Mouse (Mus musculus) ovary, postnatal 10 days (tissue): Measurements from ENCODE around the gene Ccr1.
"Not testable (repeated sequence)": the region's sequence is repeated elsewhere in the genome, so short reads cannot be mapped to it uniquely, and the experiment has no call there.

ENCODE experiments used
- DNase-seq: peaks from one replicate; pipeline ENCODE4 v3.0.0; 2022; ENCODE audit warnings: low spot score

Ccr1 gene

DNA sequence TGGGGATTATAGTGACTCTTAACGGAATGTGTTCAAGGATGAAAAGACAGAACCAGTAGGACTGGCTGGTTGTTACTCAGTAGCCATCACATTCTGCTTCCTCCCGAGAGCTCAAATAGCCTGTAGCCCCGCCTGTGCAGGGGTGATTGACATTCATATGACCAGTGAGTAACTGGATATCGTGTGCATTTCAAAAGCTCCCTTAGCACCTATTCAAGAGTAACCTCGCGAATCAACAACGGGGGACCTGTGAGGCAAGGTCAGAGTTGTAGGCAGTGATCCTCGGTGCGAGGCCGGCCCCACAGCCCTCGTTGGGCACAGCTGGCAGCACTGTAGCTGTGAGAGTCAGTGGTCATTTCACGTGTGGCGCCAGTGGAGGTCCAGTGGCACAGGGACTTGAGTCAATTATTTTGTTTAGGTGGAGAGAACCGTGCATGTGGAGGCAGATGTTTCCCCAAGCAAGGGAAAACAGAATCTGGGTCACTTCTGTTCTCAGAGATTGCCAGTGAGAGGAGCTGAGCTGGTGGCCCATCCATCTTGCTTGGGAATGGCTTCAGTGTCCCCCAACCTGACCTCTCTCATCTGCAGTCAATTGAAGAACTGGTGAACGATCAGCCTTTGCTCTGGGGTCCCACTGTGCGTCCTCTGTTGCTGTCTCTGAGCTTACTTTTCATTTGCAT is 41.1 kb downstream of the Ccr1 start:
- DNase-seq = no peak

DNA sequence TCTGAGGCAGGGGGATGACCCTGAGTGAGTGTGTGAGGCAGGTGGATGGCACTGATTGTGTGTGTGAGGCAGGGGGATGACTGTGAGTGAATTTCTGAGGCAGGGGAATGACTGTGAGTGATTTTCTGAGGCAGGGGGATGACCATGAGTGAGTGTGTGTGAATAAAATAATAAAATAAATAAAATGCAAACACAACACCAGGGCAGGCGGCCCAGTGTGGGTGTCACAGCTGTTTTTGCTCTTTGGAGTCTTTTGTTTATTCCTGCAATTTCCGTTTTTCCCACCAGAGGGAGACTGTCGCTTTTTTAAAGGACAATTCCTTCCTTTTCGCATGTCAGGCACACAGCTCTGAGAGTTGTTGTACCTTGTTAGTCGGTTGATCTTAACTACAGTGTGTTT is 42.5 kb downstream of the Ccr1 start:
- DNase-seq = not testable (repeated sequence)

DNA sequence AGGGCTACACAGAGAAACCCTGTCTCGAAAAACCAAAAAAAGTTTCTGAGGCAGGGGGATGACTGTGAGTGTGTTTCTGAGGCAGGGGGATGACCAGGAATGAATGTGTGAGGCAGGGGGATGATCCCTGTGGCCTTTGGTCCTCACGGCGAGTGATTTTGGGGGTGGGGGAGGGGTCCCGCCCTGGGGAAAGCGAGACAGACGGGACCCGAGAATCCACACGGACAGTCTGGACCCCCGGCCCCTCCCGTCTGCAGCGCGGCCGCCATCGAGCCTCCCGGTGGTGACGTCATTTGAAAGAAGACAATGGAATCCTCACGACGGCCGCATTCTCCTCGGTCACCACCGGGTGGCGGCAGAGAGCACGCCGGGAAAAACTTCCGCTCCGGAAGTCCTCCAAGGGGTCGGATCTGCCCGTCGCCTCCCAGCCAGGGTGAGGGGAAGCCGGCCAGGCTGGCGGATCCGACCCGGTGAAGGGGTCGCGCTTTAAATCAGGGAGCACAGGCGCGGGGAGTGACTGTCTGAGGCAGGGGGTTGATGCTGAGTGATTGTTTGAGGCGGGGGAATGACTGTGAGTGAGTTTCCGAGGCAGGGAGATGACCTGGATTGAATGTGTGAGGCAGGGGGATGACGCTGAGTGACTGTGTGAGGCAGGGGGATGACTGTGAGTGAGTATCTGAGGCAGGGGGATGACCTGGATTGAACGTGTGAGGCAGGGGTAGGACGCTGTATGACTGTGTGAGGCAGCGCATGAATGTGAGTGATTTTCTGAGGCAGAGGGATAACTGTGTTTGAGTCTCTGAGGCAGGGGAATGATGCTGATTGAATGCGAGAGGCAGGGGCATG is 43.2 kb downstream of the Ccr1 start:
- DNase-seq = peak; percentile 84

DNA sequence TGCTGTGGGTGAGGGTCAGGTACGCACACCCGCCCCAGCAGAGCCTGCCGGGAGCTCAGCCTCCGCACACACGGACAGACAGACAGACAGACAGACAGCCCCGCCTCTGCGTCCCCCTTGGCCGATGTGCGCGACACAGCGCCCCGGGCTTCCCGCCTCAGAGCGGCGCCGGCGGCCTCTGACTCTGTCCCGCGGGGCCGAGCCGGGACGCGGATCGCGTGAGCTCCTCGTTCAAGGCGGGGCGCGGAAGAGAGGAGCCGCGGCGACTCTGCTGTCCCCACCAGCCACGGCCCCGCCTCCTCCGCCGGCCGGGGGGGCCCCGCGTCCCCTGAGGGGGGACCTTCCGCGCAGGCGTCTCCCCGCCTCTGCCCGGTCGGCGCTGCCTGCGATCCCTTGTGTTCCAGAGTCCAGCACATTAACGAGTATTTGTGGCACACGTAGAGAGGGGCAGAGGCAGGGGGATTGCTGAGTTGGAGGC is 43.9 kb downstream of the Ccr1 start:
- DNase-seq = peak; percentile 82

DNA sequence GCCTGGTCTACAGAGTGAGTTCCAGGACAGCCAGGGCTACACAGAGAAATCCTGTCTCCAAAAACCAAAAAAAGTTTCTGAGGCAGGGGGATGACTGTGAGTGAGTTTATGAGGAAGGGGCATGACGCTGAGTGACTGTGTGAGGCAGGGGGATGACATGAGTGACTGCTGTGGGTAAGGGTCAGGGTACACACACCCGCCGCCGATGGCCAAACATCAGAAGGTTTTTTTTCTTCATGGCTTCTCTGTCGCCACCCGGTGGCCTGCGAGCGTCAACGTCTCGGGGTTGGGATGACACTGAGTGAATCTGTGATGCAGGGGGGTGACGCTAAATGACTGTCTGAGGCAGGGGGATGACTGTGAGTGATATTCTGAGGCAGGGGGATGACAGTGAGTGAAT is 44.5 kb downstream of the Ccr1 start:
- not testable (repeated sequence) for DNase-seq

DNA sequence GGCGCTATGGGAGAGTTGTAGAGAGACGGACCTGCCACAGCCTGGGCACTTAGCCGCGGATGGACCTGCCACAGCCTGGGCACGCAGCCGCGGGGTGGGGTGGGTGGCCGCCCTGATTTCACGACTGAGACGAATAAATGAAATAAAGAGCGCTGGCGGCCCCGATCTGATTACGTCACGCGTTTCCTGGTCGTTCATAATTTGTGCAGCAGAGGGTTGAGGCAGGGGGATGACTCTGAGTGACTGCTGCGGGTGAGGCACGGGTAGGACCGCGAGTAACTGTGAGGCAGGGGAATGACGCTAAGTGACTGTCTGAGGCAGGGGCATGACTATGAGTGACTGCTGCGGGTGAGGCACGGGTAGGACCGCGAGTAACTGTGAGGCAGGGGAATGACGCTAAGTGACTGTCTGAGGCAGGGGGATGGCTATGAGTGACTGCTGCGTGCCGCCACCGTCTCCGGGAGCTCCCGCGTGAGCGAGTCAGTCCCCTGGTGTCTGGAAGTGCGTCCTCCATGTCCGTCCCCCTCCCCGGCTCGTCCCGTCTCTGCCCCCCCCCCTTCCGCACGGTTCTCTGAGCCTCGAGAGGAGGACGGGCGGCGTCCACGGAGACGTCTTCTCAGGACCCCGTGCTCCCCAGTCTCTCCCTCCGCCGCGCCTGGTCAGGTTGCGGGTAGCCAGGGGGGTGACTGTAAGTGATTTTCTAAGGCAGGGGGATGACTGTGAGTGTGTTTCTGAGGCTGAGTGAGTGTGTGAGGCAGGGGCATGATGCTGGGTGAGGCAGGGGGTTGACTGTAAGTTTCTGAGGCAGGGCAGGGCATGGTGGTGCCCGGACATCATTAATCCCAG is 45.1 kb downstream of the Ccr1 start:
- DNase-seq = no peak
